Mouse (Mus musculus) naive thymus-derived CD4-positive, alpha-beta T cell, adult 2 months (primary cell): Measurements from ENCODE around the gene Naa15.
"Not testable (repeated sequence)": the region's sequence is repeated elsewhere in the genome, so short reads cannot be mapped to it uniquely, and the experiment has no call there.

Experiments
- DNase-seq: peaks from one replicate; pipeline ENCODE4 v3.0.0-alpha.2; 2011; ENCODE audit warnings: low read depth

Naa15 gene

GRCm38 (mm10) chr3:51415098-51416072 lies at the start of gene Naa15:
Gene Naa15 (plus strand): TSS chr3:51415148.
- DNase-seq = peak; percentile 97

DNA sequence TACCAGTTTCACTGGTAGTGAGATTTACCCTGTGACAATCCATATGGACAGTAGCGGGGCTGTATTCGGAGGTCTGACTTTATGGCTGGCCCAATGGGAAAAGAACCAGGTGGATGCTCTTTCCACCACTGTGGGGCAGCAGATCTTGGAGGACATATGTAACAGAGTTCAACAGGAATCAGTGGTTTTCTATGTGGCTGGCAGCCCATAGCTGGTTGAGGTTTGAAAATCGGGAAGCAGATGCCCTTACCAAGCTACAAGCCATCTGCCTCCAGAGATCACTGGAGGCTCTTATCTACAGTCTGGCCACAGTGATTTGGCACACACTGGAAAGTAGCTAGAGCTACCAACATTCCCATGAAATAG lies 49.4 kb upstream of the Naa15 start:
- no peak for DNase-seq

GRCm38 (mm10) chr3:51366926-51367325 lies 48.0 kb upstream of the Naa15 start:
- no peak for DNase-seq

DNA sequence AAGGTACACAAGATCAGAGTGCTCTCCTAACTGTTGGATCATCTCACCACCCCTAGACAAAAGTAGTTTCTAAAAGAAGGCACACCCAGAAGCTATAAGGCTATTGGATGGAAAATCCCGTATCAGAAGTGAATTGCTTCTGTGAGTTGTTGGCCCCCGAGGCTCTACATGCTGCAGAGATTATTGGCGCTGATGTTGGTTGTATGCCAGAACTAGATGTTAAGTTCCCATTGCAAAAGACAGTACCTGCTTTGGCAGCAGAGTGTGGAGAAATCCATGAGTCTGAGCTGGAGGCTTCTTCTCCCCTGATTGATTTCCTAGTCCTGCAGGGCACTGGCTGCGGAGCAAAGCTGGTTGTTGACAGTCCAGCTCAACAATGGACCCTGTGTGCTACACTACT lies 46.9 kb upstream of the Naa15 start:
- DNase-seq = no peak

GRCm38 (mm10) chr3:51371826-51372225 lies 43.1 kb upstream of the Naa15 start:
- no peak for DNase-seq

DNA sequence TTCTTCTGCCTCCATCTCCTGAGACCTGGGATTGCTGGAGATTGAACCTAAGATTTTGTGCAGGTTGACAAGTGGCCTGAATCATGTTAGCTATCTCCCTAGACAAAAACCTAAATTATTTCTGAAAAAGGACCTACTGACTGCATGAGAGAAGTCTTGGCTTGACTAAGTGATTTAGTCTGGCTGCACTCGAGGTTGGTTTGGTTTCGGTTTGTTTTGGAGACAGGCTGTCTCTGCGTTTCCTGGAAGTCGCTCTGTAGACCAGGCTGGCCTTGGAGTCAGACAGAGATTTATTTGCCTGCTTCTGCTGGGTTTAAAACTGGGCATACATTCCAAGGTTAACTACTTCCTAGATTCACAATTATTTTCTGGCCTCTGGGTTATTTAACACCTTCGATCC lies 42.1 kb upstream of the Naa15 start:
- DNase-seq = peak; percentile 60

DNA sequence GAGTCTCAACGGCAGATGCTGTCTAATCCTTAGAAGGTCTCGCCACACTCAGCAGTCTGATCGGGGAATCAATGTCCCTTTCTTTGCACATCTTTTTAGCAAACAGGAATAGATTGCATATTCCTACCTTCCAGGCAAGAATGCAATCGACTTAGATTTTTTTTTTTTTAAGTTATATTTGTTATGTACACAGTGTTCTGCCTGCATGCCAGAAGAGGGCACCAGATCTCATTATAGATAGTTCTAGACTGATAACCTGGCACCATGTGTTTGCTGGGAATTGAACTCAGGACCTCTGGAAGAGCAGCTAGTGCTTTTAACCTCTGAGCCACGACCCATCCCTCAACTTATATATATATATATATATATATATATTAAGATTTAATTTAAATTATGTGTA lies 41.4 kb upstream of the Naa15 start:
- no peak for DNase-seq

GRCm38 (mm10) chr3:51375307-51376265 lies 39.4 kb upstream of the Naa15 start:
- peak; percentile 83 for DNase-seq

GRCm38 (mm10) chr3:51377878-51378664 lies 36.9 kb upstream of the Naa15 start:
- DNase-seq = peak; percentile 80

GRCm38 (mm10) chr3:51378665-51378946 lies 36.3 kb upstream of the Naa15 start:
- DNase-seq = no peak

DNA sequence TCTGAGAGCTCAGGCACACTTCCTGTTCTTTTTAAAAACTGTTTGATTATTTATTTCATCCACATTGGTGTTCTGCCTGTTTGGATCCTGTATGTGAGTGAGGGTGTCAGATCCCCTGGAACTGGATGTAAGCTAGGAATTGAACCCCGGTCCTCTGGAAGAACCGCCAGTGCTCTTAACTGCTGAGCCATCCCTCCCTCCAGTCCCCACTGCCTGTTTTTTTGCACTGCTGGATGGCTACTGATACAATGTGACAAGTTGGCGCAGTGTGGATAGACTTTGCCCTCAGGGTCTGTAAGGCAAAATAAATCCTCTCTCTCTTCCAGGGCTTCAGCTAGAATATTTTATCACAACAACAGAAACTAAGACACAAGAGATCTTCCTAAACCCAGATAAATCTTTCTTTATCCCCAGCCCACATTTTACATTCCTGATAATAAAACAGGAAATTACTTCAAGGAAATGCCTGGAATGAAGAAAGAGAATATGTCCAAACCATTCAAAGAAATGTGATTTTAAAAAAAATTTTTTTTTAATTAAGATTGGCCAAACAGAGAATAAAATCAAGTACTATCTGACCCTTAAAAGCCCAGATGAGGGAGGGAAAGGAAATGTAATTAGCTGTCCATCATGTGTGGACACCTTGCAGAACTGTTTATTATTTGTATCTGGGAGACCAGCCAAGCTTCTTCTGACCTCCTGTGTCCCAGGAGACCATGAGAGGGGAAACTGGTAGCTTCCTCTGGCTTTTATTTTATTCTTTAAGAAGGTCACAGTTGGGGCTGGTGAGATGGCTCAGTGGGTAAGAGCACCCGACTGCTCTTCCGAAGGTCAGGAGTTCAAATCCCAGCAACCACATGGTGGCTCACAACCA lies 34.9 kb upstream of the Naa15 start:
- DNase-seq = no peak

GRCm38 (mm10) chr3:51380660-51381014 lies 34.3 kb upstream of the Naa15 start:
- no peak for DNase-seq

GRCm38 (mm10) chr3:51383409-51383808 lies 31.5 kb upstream of the Naa15 start:
- no peak for DNase-seq

GRCm38 (mm10) chr3:51386441-51387133 lies 28.4 kb upstream of the Naa15 start:
- no peak for DNase-seq

GRCm38 (mm10) chr3:51387134-51387451 lies 27.9 kb upstream of the Naa15 start:
- DNase-seq = no peak

- no peak for DNase-seq
These were observed 27.0 kb upstream of the Naa15 start for GRCm38 (mm10) chr3:51387868-51388381.

DNA sequence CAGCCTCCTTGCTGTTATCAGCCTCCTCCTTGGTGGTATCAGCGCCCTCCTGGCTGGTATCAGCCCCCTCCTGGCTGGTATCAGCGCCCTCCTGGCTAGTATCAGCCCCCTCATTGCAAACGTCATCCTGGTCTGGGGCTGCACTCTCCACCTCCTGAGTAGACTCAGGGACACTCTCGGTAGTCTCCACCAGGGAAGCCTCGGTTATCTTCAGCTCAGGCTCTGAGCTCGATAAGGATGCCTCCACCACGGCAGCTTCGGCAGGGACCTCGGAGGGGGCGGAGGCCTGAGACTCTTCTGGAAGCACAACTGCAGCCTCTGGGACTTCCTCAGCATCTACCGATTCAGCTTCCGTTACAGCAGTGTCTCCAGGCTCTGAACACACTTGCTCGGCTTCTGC lies 26.0 kb upstream of the Naa15 start:
- DNase-seq = peak; percentile 37

GRCm38 (mm10) chr3:51391095-51391494 lies 23.9 kb upstream of the Naa15 start:
- DNase-seq = peak; percentile 58

- no peak for DNase-seq
These were observed 23.4 kb upstream of the Naa15 start for GRCm38 (mm10) chr3:51391591-51391990.

DNA sequence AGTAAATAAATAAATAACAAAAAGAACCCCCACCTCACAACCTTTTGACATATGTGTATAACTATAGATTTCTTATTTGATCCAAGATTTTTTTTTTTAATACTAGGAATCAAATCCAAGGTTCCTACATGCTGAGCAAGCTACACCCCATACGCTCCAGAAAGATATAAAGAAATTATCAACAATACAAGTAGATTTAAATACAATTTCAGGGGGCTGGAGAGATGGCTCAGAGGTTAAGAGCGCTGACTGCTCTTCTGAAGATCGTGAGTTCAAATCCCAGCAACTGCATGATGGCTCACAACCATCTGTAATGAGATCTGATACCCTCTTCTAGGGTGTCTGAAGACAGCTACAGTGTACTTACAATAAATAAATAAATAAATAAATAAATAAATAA lies 21.9 kb upstream of the Naa15 start:
- DNase-seq = not testable (repeated sequence)

DNA sequence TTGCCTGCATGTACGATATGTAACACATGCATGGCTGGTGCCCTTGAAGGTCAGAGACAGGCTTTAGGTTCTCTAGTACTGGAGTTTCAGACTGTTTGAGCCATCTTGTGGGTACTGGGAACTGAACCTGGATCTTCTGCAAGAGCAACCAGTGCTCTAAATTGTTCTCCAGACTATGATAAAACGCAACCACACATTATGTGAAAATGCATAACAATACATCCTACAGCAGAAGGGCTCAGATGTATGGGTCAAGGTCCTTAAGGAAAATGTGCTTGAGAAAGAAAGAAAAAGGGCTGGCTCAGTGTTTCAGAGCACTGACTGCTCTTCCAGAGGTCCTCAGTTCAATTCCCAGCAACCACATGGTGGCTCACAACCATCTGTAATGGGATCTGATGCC lies 21.3 kb upstream of the Naa15 start:
- no peak for DNase-seq
